Mouse (Mus musculus): ENCODE measurements around the gene Rundc3a. TPM values are rescaled to one million over a fixed set of nuclear protein-coding genes. Genes with fewer than 3 reads are reported as not detected.
"Not testable (repeated sequence)": the region's sequence is repeated elsewhere in the genome, so short reads cannot be mapped to it uniquely, and the experiment has no call there.

The Rundc3a gene
- total and polyA plus RNA-seq, 3 experiments: 0.23 to 0.66 TPM; not detected in 1

GRCm38 (mm10) chr11:102364570-102365371, 28.4 kb upstream of the Rundc3a start:
- no peaks in the 10 kb centered on the region for H3K27me3 ChIP-seq (ENCODE audit: control insufficient read depth, insufficient read depth, low read length)
- H3K4me3 ChIP-seq: no peak overlapping the region
- no peak for DNase-seq
- 72% methylated on average over 14 of the region's 14 CpGs for WGBS
- no peak overlapping the region for H3K27ac ChIP-seq
- no peaks in the 10 kb centered on the region for H3K4me1 ChIP-seq (ENCODE audit: control insufficient read depth, insufficient read depth, low read length)
- intact Hi-C loops (cut with DNase I): no loop called here
- no peaks in the 10 kb centered on the region for H3K36me3 ChIP-seq (ENCODE audit: control insufficient read depth, insufficient read depth, low read length)
- TF ChIP-seq EP300 (IDR thresholded peaks at IDR 0.05; ENCODE audit: insufficient read depth, low read depth, low read length): no peak
- no peak for TF ChIP-seq POLR2A (IDR thresholded peaks at IDR 0.05; ENCODE audit: insufficient read depth, low read depth, low read length)
- TF ChIP-seq CTCF (IDR thresholded peaks at IDR 0.05): no peak
- H3K9ac ChIP-seq (ENCODE audit: low read depth, low read length): no peak overlapping the region
- no peaks in the 10 kb centered on the region for H3K79me2 ChIP-seq (replicated peaks; ENCODE audit: control insufficient read depth, insufficient read depth, low read length)

DNA sequence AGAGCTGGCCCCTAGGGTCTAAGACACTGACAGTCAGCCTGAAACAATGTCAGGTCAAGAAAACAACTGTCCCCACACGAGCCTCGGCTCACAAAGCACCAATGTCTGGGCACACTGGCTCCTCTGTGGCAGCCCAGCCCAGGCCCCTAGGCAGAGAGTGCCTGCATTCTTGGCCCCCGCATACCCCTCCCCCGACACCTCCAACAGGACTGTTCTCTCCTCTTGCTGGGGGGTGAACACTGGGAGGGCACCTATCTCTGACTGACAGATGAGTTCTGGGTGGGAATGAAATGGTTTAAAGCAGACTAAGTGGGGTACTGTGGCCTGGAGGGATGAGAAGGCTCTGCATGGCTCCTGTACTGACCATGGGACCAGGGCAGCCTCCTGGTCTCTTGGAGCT, 27.5 kb upstream of the Rundc3a start:
- TF ChIP-seq POLR2A (IDR thresholded peaks at IDR 0.05; ENCODE audit: insufficient read depth, low read depth, low read length): no peak
- no peak for TF ChIP-seq CTCF (IDR thresholded peaks at IDR 0.05)
- no peak for TF ChIP-seq EP300 (IDR thresholded peaks at IDR 0.05; ENCODE audit: insufficient read depth, low read depth, low read length)
- intact Hi-C loops (cut with DNase I): no loop called here
- DNase-seq: no peak
- Histone ChIP-seq H3K36me3 (ENCODE audit: control insufficient read depth, insufficient read depth, low read length) (no peaks in the 10 kb centered on the region), H3K79me2 (replicated peaks; ENCODE audit: control insufficient read depth, insufficient read depth, low read length) (no peaks in the 10 kb centered on the region), H3K9ac (ENCODE audit: low read depth, low read length) (no peak overlapping the region), H3K4me1 (ENCODE audit: control insufficient read depth, insufficient read depth, low read length) (no peaks in the 10 kb centered on the region), H3K27ac (no peak overlapping the region), H3K27me3 (ENCODE audit: control insufficient read depth, insufficient read depth, low read length) (no peaks in the 10 kb centered on the region), H3K4me3 (no peak overlapping the region)
- 55% methylated on average over 4 of the region's 4 CpGs for WGBS

GRCm38 (mm10) chr11:102366103-102366502, 27.1 kb upstream of the Rundc3a start, which contains the start of gene Slc4a1:
Gene Slc4a1, minus strand, starts transcription at chr11:102366203.
- H3K4me3 ChIP-seq; H3K36me3 ChIP-seq (ENCODE audit: control insufficient read depth, insufficient read depth, low read length); DNase-seq; H3K27me3 ChIP-seq (ENCODE audit: control insufficient read depth, insufficient read depth, low read length); intact Hi-C loops (cut with DNase I); H3K9ac ChIP-seq (ENCODE audit: low read depth, low read length); H3K27ac ChIP-seq; H3K4me1 ChIP-seq (ENCODE audit: control insufficient read depth, insufficient read depth, low read length); H3K79me2 ChIP-seq (replicated peaks; ENCODE audit: control insufficient read depth, insufficient read depth, low read length): not testable (repeated sequence)
- 84% methylated on average over 8 of the region's 8 CpGs for WGBS

DNA sequence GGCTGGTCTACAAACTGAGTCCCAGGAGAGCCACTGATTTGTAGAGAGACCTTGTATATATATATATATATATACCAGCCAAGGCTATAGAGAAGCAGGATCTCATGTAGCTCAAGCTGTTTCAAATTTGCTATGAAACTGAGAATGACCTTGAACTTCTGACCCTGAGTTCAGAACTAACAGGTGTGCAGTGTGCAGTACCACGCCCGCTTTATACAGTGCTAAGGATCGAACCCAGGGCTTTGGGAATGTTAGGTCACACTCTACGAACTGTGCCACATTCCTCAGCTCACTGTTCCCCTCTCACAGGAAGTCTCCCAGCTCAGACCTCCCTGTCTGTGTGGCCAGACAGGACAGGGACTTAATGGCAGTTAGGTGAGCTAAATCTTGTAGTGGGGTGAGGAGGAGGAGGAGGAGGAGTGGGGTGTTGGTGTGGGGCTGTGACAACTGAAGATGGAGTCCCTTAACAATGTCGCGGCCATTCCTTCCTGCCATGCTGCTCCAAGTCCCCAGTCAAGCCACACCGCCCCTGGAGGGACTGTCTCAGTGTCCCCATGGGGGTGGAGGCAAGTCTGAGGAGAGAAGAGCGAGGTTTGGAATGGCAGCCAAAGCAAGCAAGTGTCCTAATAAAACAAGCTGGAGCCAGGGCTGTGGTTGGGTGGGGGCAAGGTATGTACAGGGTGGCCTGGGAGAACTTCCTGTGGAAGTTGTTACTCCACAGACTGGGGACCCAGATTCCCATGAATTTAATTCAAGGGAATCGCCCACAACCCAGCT, 25.5 kb upstream of the Rundc3a start:
- no peak for DNase-seq
- Histone ChIP-seq H3K27ac (no peak overlapping the region), H3K79me2 (replicated peaks; ENCODE audit: control insufficient read depth, insufficient read depth, low read length) (no peaks in the 10 kb centered on the region), H3K4me3 (no peak overlapping the region), H3K27me3 (ENCODE audit: control insufficient read depth, insufficient read depth, low read length) (no peaks in the 10 kb centered on the region), H3K36me3 (ENCODE audit: control insufficient read depth, insufficient read depth, low read length) (no peaks in the 10 kb centered on the region), H3K4me1 (ENCODE audit: control insufficient read depth, insufficient read depth, low read length) (no peaks in the 10 kb centered on the region), H3K9ac (ENCODE audit: low read depth, low read length) (no peak overlapping the region)
- TF ChIP-seq EP300 (IDR thresholded peaks at IDR 0.05; ENCODE audit: insufficient read depth, low read depth, low read length) (no peak), CTCF (IDR thresholded peaks at IDR 0.05) (no peak), POLR2A (IDR thresholded peaks at IDR 0.05; ENCODE audit: insufficient read depth, low read depth, low read length) (no peak)
- WGBS: 67% methylated on average over 9 of the region's 9 CpGs
- intact Hi-C loops (cut with DNase I): no loop called here

DNA sequence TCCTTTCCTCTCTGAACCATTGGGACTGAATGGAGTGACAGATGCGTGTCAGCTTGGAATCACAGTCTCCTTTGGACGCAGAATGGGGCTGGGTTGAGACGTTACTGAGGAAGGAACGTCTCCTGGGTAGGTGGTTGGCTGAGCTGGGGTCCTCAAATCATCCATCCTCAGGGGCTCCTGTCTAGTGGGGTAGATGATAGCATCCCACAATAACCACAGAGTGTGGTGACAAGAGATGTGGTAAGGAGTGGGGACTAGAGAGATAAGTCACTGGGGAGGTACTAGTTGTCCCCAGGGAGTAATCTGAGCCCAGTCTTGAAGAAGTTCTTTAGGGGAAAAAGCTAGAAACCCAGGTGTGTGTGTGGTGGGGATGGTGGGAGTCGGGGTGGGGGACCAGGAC, 24.9 kb upstream of the Rundc3a start:
- no peak overlapping the region for H3K4me3 ChIP-seq
- no peaks in the 10 kb centered on the region for H3K27me3 ChIP-seq (ENCODE audit: control insufficient read depth, insufficient read depth, low read length)
- 80% methylated on average over 5 of the region's 5 CpGs for WGBS
- H3K36me3 ChIP-seq (ENCODE audit: control insufficient read depth, insufficient read depth, low read length): no peaks in the 10 kb centered on the region
- no peak overlapping the region for H3K27ac ChIP-seq
- no peak for DNase-seq
- H3K9ac ChIP-seq (ENCODE audit: low read depth, low read length): no peak overlapping the region
- intact Hi-C loops (cut with DNase I): no loop called here
- H3K4me1 ChIP-seq (ENCODE audit: control insufficient read depth, insufficient read depth, low read length): no peaks in the 10 kb centered on the region
- TF ChIP-seq CTCF (IDR thresholded peaks at IDR 0.05) (no peak), EP300 (IDR thresholded peaks at IDR 0.05; ENCODE audit: insufficient read depth, low read depth, low read length) (no peak), POLR2A (IDR thresholded peaks at IDR 0.05; ENCODE audit: insufficient read depth, low read depth, low read length) (no peak)
- no peaks in the 10 kb centered on the region for H3K79me2 ChIP-seq (replicated peaks; ENCODE audit: control insufficient read depth, insufficient read depth, low read length)

- WGBS: 75% methylated on average over 4 of the region's 4 CpGs
- intact Hi-C loops (cut with DNase I): no loop called here
Observed at GRCm38 (mm10) chr11:102369263-102369662, 23.9 kb upstream of the Rundc3a start.

More at GRCm38 (mm10) chr11:102369263-102369662, 23.9 kb upstream of the Rundc3a start:
- no peaks in the 10 kb centered on the region for H3K4me1 ChIP-seq (ENCODE audit: control insufficient read depth, insufficient read depth, low read length)
- no peak overlapping the region for H3K4me3 ChIP-seq
- H3K27me3 ChIP-seq (ENCODE audit: control insufficient read depth, insufficient read depth, low read length): no peaks in the 10 kb centered on the region
- no peak overlapping the region for H3K9ac ChIP-seq (ENCODE audit: low read depth, low read length)
- H3K27ac ChIP-seq: no peak overlapping the region
- TF ChIP-seq EP300 (IDR thresholded peaks at IDR 0.05; ENCODE audit: insufficient read depth, low read depth, low read length) (no peak), CTCF (IDR thresholded peaks at IDR 0.05) (no peak), POLR2A (IDR thresholded peaks at IDR 0.05; ENCODE audit: insufficient read depth, low read depth, low read length) (no peak)
- no peak for DNase-seq
- H3K79me2 ChIP-seq (replicated peaks; ENCODE audit: control insufficient read depth, insufficient read depth, low read length): no peaks in the 10 kb centered on the region
- no peaks in the 10 kb centered on the region for H3K36me3 ChIP-seq (ENCODE audit: control insufficient read depth, insufficient read depth, low read length)
